Mouse (Mus musculus) myocyte (in vitro differentiated cells): ENCODE data around the gene Foxk1. TPM values are rescaled to one million over a fixed set of nuclear protein-coding genes. Genes with fewer than 3 reads are reported as not detected.

ENCODE experiments used
- H3K27me3 ChIP-seq: one replicate; pipeline ENCODE4 v1.6.1; 2011; ENCODE audit not compliant: control insufficient read depth, insufficient read depth, insufficient read length
- H3K36me3 ChIP-seq: one replicate; pipeline ENCODE4 v1.6.1; 2011; ENCODE audit not compliant: control insufficient read depth, insufficient read depth
- H3K4me2 ChIP-seq: one replicate; pipeline ENCODE4 v1.6.1; 2011; ENCODE audit warnings: low read depth, control low read depth
- H3K4me3 ChIP-seq: one replicate; pipeline ENCODE4 v1.5.1; 2011; ENCODE audit warnings: mild to moderate bottlenecking, control low read depth, moderate library complexity
- H3K79me2 ChIP-seq: one replicate; pipeline ENCODE4 v1.6.1; 2011; ENCODE audit not compliant: control insufficient read depth, insufficient read depth
- H3ac ChIP-seq: one replicate; pipeline ENCODE4 v1.6.1; 2011; ENCODE audit not compliant: control insufficient read depth, insufficient read length
- CEBPB ChIP-seq: IDR thresholded peaks from 2 replicates; pipeline ENCODE4 v1.6.1; 2011; ENCODE audit warnings: mild to moderate bottlenecking, moderate library complexity; ENCODE audit not compliant: poor library complexity, insufficient read depth, severe bottlenecking
- E2F4 ChIP-seq: IDR thresholded peaks from one replicate; pipeline ENCODE4 v1.6.1; 2011; ENCODE audit warnings: mild to moderate bottlenecking, control low read depth, moderate library complexity; ENCODE audit not compliant: insufficient read depth
- MAX ChIP-seq: IDR thresholded peaks from one replicate; pipeline ENCODE4 v1.6.1; 2011; ENCODE audit warnings: low read depth, mild to moderate bottlenecking, control low read depth
- MYOD1 ChIP-seq, 3 experiments: IDR thresholded peaks; one replicate each; pipeline ENCODE4 v1.6.1; 2011; ENCODE audit warnings: control low read depth in 2 of 3, low read depth in 2 of 3, mild to moderate bottlenecking in 2 of 3, moderate library complexity in 1 of 3; ENCODE audit not compliant: insufficient read length in 2 of 3, control insufficient read depth in 1 of 3
- MYOG ChIP-seq, 3 experiments: IDR thresholded peaks; one replicate each; pipeline ENCODE4 v1.6.1; 2011; ENCODE audit warnings: control low read depth in 2 of 3, low read depth in 2 of 3, mild to moderate bottlenecking in 2 of 3; ENCODE audit not compliant: insufficient read length in 2 of 3, control insufficient read depth in 1 of 3, insufficient read depth in 1 of 3
- POLR2A ChIP-seq: IDR thresholded peaks from one replicate; pipeline ENCODE4 v1.6.1; 2011; ENCODE audit warnings: low read depth, mild to moderate bottlenecking, control low read depth, moderate library complexity; ENCODE audit not compliant: insufficient read length
- POLR2AphosphoS2 ChIP-seq: IDR thresholded peaks from one replicate; pipeline ENCODE4 v1.6.1; 2011; ENCODE audit warnings: low read depth, control low read depth; ENCODE audit not compliant: insufficient read length
- REST ChIP-seq: IDR thresholded peaks from one replicate; pipeline ENCODE4 v1.6.1; 2011; ENCODE audit warnings: mild to moderate bottlenecking, control low read depth, moderate library complexity; ENCODE audit not compliant: insufficient read depth, insufficient read length
- SRF ChIP-seq: IDR thresholded peaks from one replicate; pipeline ENCODE4 v1.6.1; 2011; ENCODE audit warnings: low read depth; ENCODE audit not compliant: control insufficient read depth, insufficient read length
- TCF12 ChIP-seq: IDR thresholded peaks from one replicate; pipeline ENCODE4 v1.6.1; 2011; ENCODE audit warnings: mild to moderate bottlenecking, control low read depth; ENCODE audit not compliant: poor library complexity, insufficient read depth, severe bottlenecking
- TCF3 ChIP-seq: IDR thresholded peaks from one replicate; pipeline ENCODE4 v1.6.1; 2011; ENCODE audit warnings: low read depth, control low read depth; ENCODE audit not compliant: insufficient read length
- USF1 ChIP-seq: IDR thresholded peaks from one replicate; pipeline ENCODE4 v1.6.1; 2011; ENCODE audit warnings: low read depth, mild to moderate bottlenecking, control low read depth, moderate library complexity
- polyA plus RNA-seq: library from polyadenylated mRNA; unstranded; fragments of >200 nt; fragmentation: generic; extraction: Trizol; gene quantifications from one replicate; pipeline ENCODE4 v1.2.1, GENCODE M21; 2012; ENCODE audit warnings: missing spikeins

Foxk1 gene
- polyA plus RNA-seq, 1 experiment: 10.4 TPM

DNA sequence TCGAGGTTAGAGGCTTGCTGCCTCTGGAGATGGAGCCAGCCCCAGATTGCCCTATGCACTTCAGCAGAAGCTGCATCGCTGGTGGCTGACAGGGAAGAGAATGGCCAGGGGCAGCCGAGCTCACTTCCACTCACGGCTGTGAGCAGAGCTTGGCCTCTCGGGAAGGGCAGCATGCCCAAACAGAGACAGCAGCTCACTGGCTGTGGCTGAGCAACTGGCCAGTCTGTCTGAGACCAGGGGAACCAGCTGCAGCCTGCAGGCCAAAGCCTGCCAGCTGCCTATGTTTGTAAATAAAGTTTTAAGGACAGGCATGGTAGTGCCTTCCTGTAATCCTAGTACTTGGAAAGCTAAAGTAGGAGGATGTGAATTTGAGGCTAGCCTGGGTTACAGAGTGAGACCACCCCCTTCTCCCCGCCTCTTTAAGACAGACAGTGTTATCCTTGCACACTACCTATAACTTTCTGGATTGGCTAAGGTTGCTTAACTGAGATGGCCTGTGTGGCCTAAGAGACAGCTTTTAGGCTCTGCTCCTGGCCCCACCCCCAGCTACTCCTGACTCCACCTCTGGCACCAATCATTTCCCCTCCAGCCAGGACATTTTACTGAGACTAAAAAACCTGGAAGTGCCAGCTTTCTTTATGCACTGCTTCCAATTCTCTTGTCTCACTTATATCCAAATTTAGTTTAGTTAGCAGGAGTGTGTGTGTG, 11.5 kb downstream of the Foxk1 start:
- peaks cover 33% of the 10 kb centered on the region for H3K79me2 ChIP-seq
- no peaks in the 10 kb centered on the region for H3K27me3 ChIP-seq
- TF ChIP-seq SRF: no peak
- TF ChIP-seq MYOG (IDR thresholded peaks at IDR 0.05; ENCODE audit: control insufficient read depth in 1 of 3, insufficient read depth in 1 of 3, insufficient read length in 2 of 3, low read depth in 2 of 3): peak; percentile 69 to 92 (median 91)
- TF ChIP-seq MYOD1 (IDR thresholded peaks at IDR 0.05; ENCODE audit: control insufficient read depth in 1 of 3, insufficient read length in 2 of 3, low read depth in 2 of 3): peak; percentile 70 to 89 (median 83)
- H3K4me2 ChIP-seq: no peak overlapping the region
- H3ac ChIP-seq: no peak overlapping the region
- no peaks in the 10 kb centered on the region for H3K36me3 ChIP-seq
- no peak overlapping the region for H3K4me3 ChIP-seq

DNA sequence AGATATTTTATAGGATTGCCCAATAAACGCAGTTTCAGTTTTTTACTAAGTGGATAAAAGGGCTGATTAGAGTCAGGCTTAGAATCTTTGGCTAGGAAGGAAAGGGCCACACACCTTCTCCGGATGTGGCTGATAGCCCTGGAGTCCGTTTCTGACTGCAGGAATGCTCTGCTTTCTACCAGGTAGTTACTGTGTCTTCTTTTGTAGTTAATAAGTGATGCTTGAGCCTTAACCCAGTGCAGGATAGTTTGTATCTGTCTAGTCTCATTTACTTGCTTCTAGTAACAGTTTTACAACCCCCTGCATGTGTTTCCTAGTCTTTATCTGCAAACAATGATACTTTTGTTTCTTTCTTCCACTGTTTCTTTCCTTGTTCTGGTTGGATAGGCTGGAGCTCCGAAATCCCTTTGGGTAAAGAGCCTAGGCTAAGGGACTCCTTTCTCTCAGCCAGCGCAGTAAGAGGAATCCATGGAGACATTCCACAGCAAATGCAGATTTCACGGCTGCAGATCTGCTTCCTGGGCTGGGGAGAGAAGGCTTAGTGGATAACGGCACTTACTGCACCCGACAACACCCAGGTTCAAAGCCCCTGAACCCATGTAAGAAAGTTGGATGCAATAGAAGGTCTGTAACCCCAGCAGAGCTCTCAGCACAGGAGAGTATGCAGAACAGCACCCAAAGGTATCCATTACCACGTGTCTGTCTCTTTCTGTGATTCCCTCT, 12.6 kb downstream of the Foxk1 start:
- no peak for TF ChIP-seq E2F4
- TF ChIP-seq TCF12: no peak
- H3K4me2 ChIP-seq: no peak overlapping the region
- no peaks in the 10 kb centered on the region for H3K36me3 ChIP-seq

DNA sequence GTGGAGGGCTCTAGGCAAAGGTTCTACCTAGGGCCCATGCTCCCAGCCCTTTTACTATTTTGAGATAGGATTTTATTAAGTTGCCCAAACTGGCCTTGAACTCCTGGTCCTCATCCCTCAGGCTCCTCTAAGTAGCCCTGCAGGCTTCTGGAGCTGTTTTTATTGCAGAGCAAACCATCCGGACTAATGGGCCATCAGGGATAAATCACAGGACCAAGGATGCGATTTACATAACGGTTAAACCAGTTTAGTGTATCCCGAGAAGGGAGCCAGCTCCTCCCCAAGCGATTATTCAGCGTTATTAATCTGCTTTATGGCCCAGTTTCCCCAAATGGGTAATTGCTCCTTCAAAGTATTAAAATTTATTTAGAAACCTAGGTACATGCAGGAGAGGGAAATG, 14.1 kb downstream of the Foxk1 start:
- Histone ChIP-seq H3ac (no peak overlapping the region), H3K79me2 (peaks cover 31% of the 10 kb centered on the region), H3K4me3 (no peak overlapping the region), H3K36me3 (no peaks in the 10 kb centered on the region), H3K4me2 (no peak overlapping the region), H3K27me3 (no peaks in the 10 kb centered on the region)
- TF ChIP-seq REST (no peak), TCF3 (no peak), MYOG (IDR thresholded peaks at IDR 0.05; ENCODE audit: control insufficient read depth in 1 of 3, insufficient read depth in 1 of 3, insufficient read length in 2 of 3, low read depth in 2 of 3) (no peak), TCF12 (no peak), USF1 (no peak), MAX (no peak), SRF (no peak), E2F4 (no peak), CEBPB (no peak), POLR2AphosphoS2 (no peak), MYOD1 (IDR thresholded peaks at IDR 0.05; ENCODE audit: control insufficient read depth in 1 of 3, insufficient read length in 2 of 3, low read depth in 2 of 3) (no peak), POLR2A (no peak)

More for the DNA sequence above, 12.6 kb downstream of the Foxk1 start:
- H3K79me2 ChIP-seq: peaks cover 33% of the 10 kb centered on the region
- no peak overlapping the region for H3K4me3 ChIP-seq
- no peaks in the 10 kb centered on the region for H3K27me3 ChIP-seq
- no peak overlapping the region for H3ac ChIP-seq

DNA sequence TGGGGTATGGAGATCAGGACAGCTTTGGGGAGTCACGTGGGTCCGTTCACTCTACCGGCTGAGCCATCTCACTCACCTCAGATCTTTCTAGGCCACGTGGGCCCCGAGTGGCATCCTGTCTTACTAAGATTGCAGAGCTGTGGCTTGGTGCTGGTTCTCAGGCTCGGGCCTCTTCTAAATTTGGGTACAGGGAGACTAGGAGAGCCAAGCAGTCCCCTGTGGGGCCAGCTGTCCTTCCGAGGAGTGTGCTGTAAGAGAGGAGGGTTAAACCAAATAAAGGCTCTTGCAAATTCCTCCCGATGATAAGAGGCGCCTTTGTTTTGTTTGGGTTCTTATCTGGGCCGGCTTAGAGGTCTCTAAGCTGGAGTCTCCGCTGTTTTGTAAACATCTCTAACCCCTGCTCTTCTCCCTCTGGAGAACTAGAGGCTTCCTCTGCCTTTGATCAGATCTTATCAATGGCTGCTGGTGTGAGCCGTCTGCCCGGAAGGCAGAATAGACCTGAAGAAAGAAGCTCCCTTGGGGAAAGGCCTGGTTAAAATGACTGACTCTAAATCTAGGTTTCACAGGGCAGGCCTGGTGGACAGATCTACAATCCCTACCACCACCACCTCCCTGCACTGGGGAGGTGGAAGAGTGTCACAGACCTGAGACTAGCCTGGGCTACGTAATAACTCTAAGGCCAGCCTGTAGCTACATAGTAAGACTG, 14.9 kb downstream of the Foxk1 start:
- no peaks in the 10 kb centered on the region for H3K27me3 ChIP-seq
- H3K4me3 ChIP-seq: no peak overlapping the region
- peaks cover 31% of the 10 kb centered on the region for H3K79me2 ChIP-seq
- H3ac ChIP-seq: no peak overlapping the region
- peak overlapping the region; percentile 13 for H3K4me2 ChIP-seq
- no peaks in the 10 kb centered on the region for H3K36me3 ChIP-seq
- TF ChIP-seq TCF12: no peak
- no peak for TF ChIP-seq POLR2AphosphoS2
- peak in 2 of 3 experiments; percentile 38 to 65 for TF ChIP-seq MYOG (IDR thresholded peaks at IDR 0.05; ENCODE audit: control insufficient read depth in 1 of 3, insufficient read depth in 1 of 3, insufficient read length in 2 of 3, low read depth in 2 of 3)
- TF ChIP-seq SRF: peak; percentile 24
- peak in 2 of 3 experiments; percentile 32 to 51 for TF ChIP-seq MYOD1 (IDR thresholded peaks at IDR 0.05; ENCODE audit: control insufficient read depth in 1 of 3, insufficient read length in 2 of 3, low read depth in 2 of 3)
- no peak for TF ChIP-seq TCF3
- TF ChIP-seq USF1: no peak

DNA sequence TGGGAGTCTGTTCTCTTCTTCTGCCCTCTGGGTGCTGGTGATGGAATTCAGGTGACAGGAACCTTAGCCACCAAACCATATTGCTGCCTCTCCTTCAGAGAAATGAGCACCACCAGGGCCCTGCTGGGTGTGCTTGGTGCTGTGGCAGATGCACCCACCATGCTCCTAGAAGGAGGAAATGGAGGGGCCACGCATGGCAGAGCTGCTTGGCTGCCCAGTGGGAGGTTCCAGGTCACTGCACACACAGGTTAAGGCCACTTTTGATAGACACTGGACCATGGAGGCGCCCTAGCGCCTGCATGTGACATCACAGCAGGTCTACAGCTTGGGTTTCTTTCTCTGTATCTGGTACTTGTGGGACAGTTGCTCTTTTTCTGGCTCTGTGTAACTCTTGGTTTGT, 15.8 kb downstream of the Foxk1 start:
- Histone ChIP-seq H3ac (no peak overlapping the region), H3K4me3 (no peak overlapping the region), H3K79me2 (peaks cover 31% of the 10 kb centered on the region), H3K4me2 (no peak overlapping the region), H3K27me3 (no peaks in the 10 kb centered on the region), H3K36me3 (no peaks in the 10 kb centered on the region)
- TF ChIP-seq USF1 (no peak), MYOG (IDR thresholded peaks at IDR 0.05; ENCODE audit: control insufficient read depth in 1 of 3, insufficient read depth in 1 of 3, insufficient read length in 2 of 3, low read depth in 2 of 3) (no peak), REST (no peak), SRF (no peak), MAX (no peak), POLR2AphosphoS2 (no peak), CEBPB (no peak), TCF3 (no peak), POLR2A (no peak), E2F4 (no peak), MYOD1 (IDR thresholded peaks at IDR 0.05; ENCODE audit: control insufficient read depth in 1 of 3, insufficient read length in 2 of 3, low read depth in 2 of 3) (no peak), TCF12 (no peak)
